Mouse (Mus musculus) CH12.LX (cell line): ENCODE measurements around the gene Dcbld1. TPM values are rescaled to one million over a fixed set of nuclear protein-coding genes. Genes with fewer than 3 reads are reported as not detected.

ENCODE experiments used
- DNase-seq: peaks from one replicate; pipeline ENCODE4 v3.0.0-alpha.2; 2013; ENCODE audit errors: extremely low read depth
- H3K27ac ChIP-seq: 2 replicates; pipeline ENCODE4 v1.5.1; 2012; ENCODE audit warnings: low read depth, mild to moderate bottlenecking, control low read depth, moderate library complexity; ENCODE audit not compliant: insufficient read depth
- H3K27me3 ChIP-seq: replicated peaks from 2 replicates; pipeline ENCODE3; 2012; ENCODE audit warnings: inconsistent platforms
- H3K36me3 ChIP-seq, 2 experiments: replicated peaks in 1 of 2; 2 replicates each; pipeline versions ENCODE3 to v1.6.1; 2012; ENCODE audit warnings: inconsistent platforms in 1 of 2, low read length in 1 of 2, mild to moderate bottlenecking in 1 of 2, mixed read lengths in 1 of 2, moderate library complexity in 1 of 2; ENCODE audit not compliant: control insufficient read depth in 1 of 2, insufficient read depth in 1 of 2
- H3K4me1 ChIP-seq, 2 experiments: 2 replicates each; pipeline ENCODE4 v1.6.1; 2012; ENCODE audit warnings: inconsistent platforms in 1 of 2, moderate library complexity in 1 of 2; ENCODE audit not compliant: insufficient read depth in 2 of 2, control insufficient read depth in 1 of 2
- H3K4me2 ChIP-seq: 2 replicates; pipeline ENCODE4 v1.6.1; 2012; ENCODE audit warnings: low read depth, mild to moderate bottlenecking, control low read depth; ENCODE audit not compliant: poor library complexity, insufficient read depth, severe bottlenecking
- H3K4me3 ChIP-seq, 3 experiments: fragments of 150-350 bp in 1 of 3; sonication (generic) in 1 of 3; replicated peaks in 1 of 3; 2 replicates each; pipeline versions ENCODE3 to v1.5.1; 2011 to 2012; ENCODE audit warnings: low read depth in 2 of 3, low read length in 2 of 3, mild to moderate bottlenecking in 2 of 3, moderate library complexity in 2 of 3, control low read depth in 1 of 3, improper control_type of control experiment in 1 of 3, inconsistent platforms in 1 of 3, mixed read lengths in 1 of 3; ENCODE audit not compliant: poor library complexity in 1 of 3
- H3K79me2 ChIP-seq: replicated peaks from 2 replicates; pipeline ENCODE4 v1.6.1; 2012; ENCODE audit warnings: mild to moderate bottlenecking, moderate library complexity; ENCODE audit not compliant: control insufficient read depth, poor library complexity, insufficient read depth, severe bottlenecking; ENCODE audit errors: extremely low read depth
- H3K9ac ChIP-seq: 2 replicates; pipeline ENCODE4 v1.6.1; 2012; ENCODE audit warnings: low read depth, mild to moderate bottlenecking, control low read depth, moderate library complexity; ENCODE audit not compliant: insufficient read depth
- H3K9me3 ChIP-seq: replicated peaks from 2 replicates; pipeline ENCODE3; 2012; ENCODE audit warnings: low read length, inconsistent platforms, mixed read lengths
- BHLHE40 ChIP-seq: IDR thresholded peaks from 2 replicates; pipeline ENCODE4 v1.6.1; 2011; ENCODE audit warnings: mild to moderate bottlenecking, low read depth, low read length, improper control_type of control experiment
- CHD2 ChIP-seq: IDR thresholded peaks from 2 replicates; pipeline ENCODE4 v1.6.1; 2011; ENCODE audit warnings: low read length, improper control_type of control experiment
- CTCF ChIP-seq, 2 experiments: IDR thresholded peaks in 1 of 2; conservative IDR thresholded peaks in 1 of 2; 2 replicates each; pipeline ENCODE4 v1.5.1; 2011 to 2012; ENCODE audit warnings: low read depth in 2 of 2, low read length in 2 of 2, improper control_type of control experiment in 1 of 2, inconsistent platforms in 1 of 2, mild to moderate bottlenecking in 1 of 2, moderate library complexity in 1 of 2
- E2F4 ChIP-seq: IDR thresholded peaks from 2 replicates; pipeline ENCODE4 v1.6.1; 2011; ENCODE audit warnings: low read depth, low read length, improper control_type of control experiment; ENCODE audit not compliant: insufficient replicate concordance
- ELF1 ChIP-seq: IDR thresholded peaks from 2 replicates; pipeline ENCODE4 v1.6.1; 2014; ENCODE audit warnings: low read depth, mild to moderate bottlenecking, inconsistent platforms, low read length, improper control_type of control experiment
- EP300 ChIP-seq: IDR thresholded peaks from 2 replicates; pipeline ENCODE4 v1.6.1; 2011; ENCODE audit warnings: low read length, improper control_type of control experiment
- ETS1 ChIP-seq: conservative IDR thresholded peaks from 2 replicates; pipeline ENCODE4 v1.6.1; 2012; ENCODE audit warnings: low read depth, mild to moderate bottlenecking, inconsistent platforms, low read length, improper control_type of control experiment, moderate library complexity
- GABPA ChIP-seq: IDR thresholded peaks from 2 replicates; pipeline ENCODE4 v1.6.1; 2012; ENCODE audit warnings: low read depth, low read length, improper control_type of control experiment, inconsistent platforms; ENCODE audit not compliant: insufficient replicate concordance
- HCFC1 ChIP-seq: IDR thresholded peaks from 2 replicates; pipeline ENCODE4 v1.6.1; 2012; ENCODE audit warnings: low read depth, mild to moderate bottlenecking, inconsistent platforms, low read length, improper control_type of control experiment
- IRF4 ChIP-seq: IDR thresholded peaks from 2 replicates; pipeline ENCODE4 v1.6.1; 2014; ENCODE audit warnings: low read depth, mild to moderate bottlenecking, inconsistent platforms, low read length, improper control_type of control experiment
- JUN ChIP-seq: IDR thresholded peaks from 2 replicates; pipeline ENCODE4 v1.6.1; 2011; ENCODE audit warnings: low read depth, mild to moderate bottlenecking, low read length, improper control_type of control experiment, moderate library complexity; ENCODE audit not compliant: insufficient read depth
- KAT2A ChIP-seq: IDR thresholded peaks from 2 replicates; pipeline ENCODE4 v1.6.1; 2012; ENCODE audit warnings: low read length, improper control_type of control experiment, inconsistent platforms; ENCODE audit not compliant: insufficient replicate concordance
- MAFK ChIP-seq: IDR thresholded peaks from 2 replicates; pipeline ENCODE4 v1.6.1; 2011; ENCODE audit warnings: low read length, improper control_type of control experiment; ENCODE audit not compliant: insufficient replicate concordance
- MAZ ChIP-seq: IDR thresholded peaks from 2 replicates; pipeline ENCODE4 v1.6.1; 2012; ENCODE audit warnings: low read depth, mild to moderate bottlenecking, inconsistent platforms, low read length, improper control_type of control experiment, moderate library complexity
- MEF2A ChIP-seq: IDR thresholded peaks from 2 replicates; pipeline ENCODE4 v1.6.1; 2014; ENCODE audit warnings: low read depth, mild to moderate bottlenecking, inconsistent platforms, low read length, improper control_type of control experiment, borderline replicate concordance
- MYC ChIP-seq: IDR thresholded peaks from 2 replicates; pipeline ENCODE4 v1.6.1; 2011; ENCODE audit warnings: low read depth, mild to moderate bottlenecking, improper control_type of control experiment, low read length
- NELFE ChIP-seq: IDR thresholded peaks from 2 replicates; pipeline ENCODE4 v1.6.1; 2011; ENCODE audit warnings: low read depth, low read length, improper control_type of control experiment
- POLR2AphosphoS2 ChIP-seq: IDR thresholded peaks from 2 replicates; pipeline ENCODE4 v1.6.1; 2011; ENCODE audit warnings: low read depth, low read length, improper control_type of control experiment
- SMC3 ChIP-seq: IDR thresholded peaks from 2 replicates; pipeline ENCODE4 v1.6.1; 2011; ENCODE audit warnings: low read depth, low read length, improper control_type of control experiment
- TBP ChIP-seq: conservative IDR thresholded peaks from 2 replicates; pipeline ENCODE4 v1.6.1; 2011; ENCODE audit warnings: low read depth, low read length, improper control_type of control experiment
- TCF12 ChIP-seq: IDR thresholded peaks from 2 replicates; pipeline ENCODE4 v1.6.1; 2014; ENCODE audit warnings: low read depth, mild to moderate bottlenecking, inconsistent platforms, low read length, improper control_type of control experiment
- USF1 ChIP-seq: IDR thresholded peaks from 2 replicates; pipeline ENCODE4 v1.6.1; 2014; ENCODE audit warnings: low read depth, mild to moderate bottlenecking, inconsistent platforms, low read length, improper control_type of control experiment
- USF2 ChIP-seq: conservative IDR thresholded peaks from 2 replicates; pipeline ENCODE4 v1.6.1; 2011; ENCODE audit warnings: low read depth, low read length, improper control_type of control experiment
- ZC3H11A ChIP-seq: IDR thresholded peaks from 2 replicates; pipeline ENCODE4 v1.6.1; 2012; ENCODE audit warnings: low read depth, mild to moderate bottlenecking, inconsistent platforms, low read length, improper control_type of control experiment
- ZMIZ1 ChIP-seq: IDR thresholded peaks from 2 replicates; pipeline ENCODE4 v1.6.1; 2012; ENCODE audit warnings: low read depth, mild to moderate bottlenecking, inconsistent platforms, low read length, improper control_type of control experiment
- ZNF384 ChIP-seq: IDR thresholded peaks from 2 replicates; pipeline ENCODE4 v1.6.1; 2012; ENCODE audit warnings: low read depth, low read length, improper control_type of control experiment, inconsistent platforms
- dilution Hi-C: fragments of 300-500 bp; cut with MboI; formaldehyde crosslinking; loops from 2 replicates; pipeline ENCODE4 v1.14.3; 2020; ENCODE audit warnings: low sequenced_read_pairs; ENCODE audit not compliant: extremely low pct_unique_long_range_greater_than_20kb, extremely low pct_ligation_motif_present
- in situ Hi-C: fragments of 300-500 bp; cut with MboI; formaldehyde crosslinking; loops from 3 replicates; pipeline ENCODE4 v1.14.3; 2019; ENCODE audit warnings: low sequenced_read_pairs, low pct_ligation_motif_present, low pct_unique_long_range_greater_than_20kb, mixed read lengths
- polyA plus RNA-seq: library from polyadenylated mRNA; unstranded; fragments of >175 nt; gene quantifications from 2 replicates; pipeline ENCODE4 v1.2.1, GENCODE M21; 2012; ENCODE audit warnings: low read depth; ENCODE audit not compliant: insufficient read length
- total RNA-seq, 2 experiments: library from RNA; depleted of rRNA; stranded (reverse); fragments of 300-350 nt in 1 of 2; fragments of >200 nt in 1 of 2; gene quantifications; 2 replicates each; pipeline ENCODE4 v1.2.3; 2012 to 2014

The Dcbld1 gene
- total and polyA plus RNA-seq, 3 experiments = 0.93 to 3.5 (median 2.7) TPM

GRCm38 (mm10) chr10:52360862-52361609, 127.6 kb downstream of the Dcbld1 start:
- Histone ChIP-seq H3K27ac (no peak overlapping the region), H3K4me3 (no peak overlapping the region), H3K36me3 (peaks cover 2 to 39% of the 10 kb centered on the region in 2 experiments), H3K9me3 (no peaks in the 10 kb centered on the region)
- in situ Hi-C loops = no loop called here
- DNase-seq = no peak
- TF ChIP-seq E2F4 (no peak), ZC3H11A (no peak), IRF4 (no peak), MAZ (no peak), NELFE (no peak), ZMIZ1 (no peak), MYC (no peak), GABPA (no peak), TBP (no peak), MAFK (no peak), TCF12 (no peak), EP300 (no peak), ZNF384 (no peak), POLR2AphosphoS2 (no peak), USF2 (no peak), BHLHE40 (no peak), SMC3 (no peak)
- TF ChIP-seq, all 38 proteins: peak for 0
- no peaks in the 10 kb centered on the region; the same call in 1 of the 2 replicates for H3K79me2 ChIP-seq
- H3K4me1 ChIP-seq = peaks cover 0 to 6% of the 10 kb centered on the region in 2 experiments; a peak in 2 of 4 replicates
- dilution Hi-C loops = no loop called here
- H3K9ac ChIP-seq = no peak overlapping the region
- no peaks in the 10 kb centered on the region for H3K27me3 ChIP-seq
- H3K4me2 ChIP-seq = no peak overlapping the region

DNA sequence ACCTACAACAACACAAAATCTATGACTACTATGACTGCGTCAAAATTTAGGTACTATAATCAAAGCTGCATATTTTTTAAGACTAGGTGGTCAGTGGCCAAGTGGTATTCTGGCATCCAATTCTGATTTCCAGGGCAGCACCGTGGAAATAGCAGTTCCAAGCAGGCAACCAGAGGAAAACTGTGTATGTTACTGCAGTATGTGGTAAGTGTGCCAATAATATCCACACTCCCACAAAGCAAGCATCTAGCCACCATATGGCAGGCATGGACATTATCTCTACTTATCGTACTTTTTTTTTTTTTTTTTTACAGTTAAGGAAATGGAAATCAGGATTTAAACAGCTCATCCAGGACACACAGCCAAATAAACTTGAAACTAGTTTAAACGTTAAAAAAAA, 135.0 kb downstream of the Dcbld1 start:
- dilution Hi-C loops = no loop called here

More for the DNA sequence above, 135.0 kb downstream of the Dcbld1 start:
- Histone ChIP-seq H3K9me3 (no peaks in the 10 kb centered on the region), H3K4me2 (no peak overlapping the region)
- DNase-seq = no peak
- no peak for TF ChIP-seq GABPA
- TF ChIP-seq MAZ = no peak
- TF ChIP-seq MEF2A = no peak
- TF ChIP-seq TBP = no peak
- no peak for TF ChIP-seq USF2
- TF ChIP-seq ETS1 = no peak
- no peak for TF ChIP-seq BHLHE40
- TF ChIP-seq USF1 = no peak
- no peak for TF ChIP-seq HCFC1
- no peak for TF ChIP-seq JUN
- TF ChIP-seq KAT2A = no peak
- no peak for TF ChIP-seq CHD2
- TF ChIP-seq CTCF (conservative IDR thresholded peaks at IDR 0.05 in 1 of 2, IDR thresholded peaks at IDR 0.05 in 1 of 2; ENCODE audit: low read depth in 2 of 2, low read length in 2 of 2) = no peak
- no peak for TF ChIP-seq ELF1
- no peak for TF ChIP-seq E2F4
- TF ChIP-seq TCF12 = no peak
- TF ChIP-seq, all 38 proteins: peak for 0
- Histone ChIP-seq H3K36me3 (peaks cover 2 to 17% of the 10 kb centered on the region in 2 experiments), H3K4me1 (peaks cover 0 to 23% of the 10 kb centered on the region in 2 experiments; a peak in 2 of 4 replicates), H3K9ac (no peak overlapping the region), H3K79me2 (peaks cover 9% of the 10 kb centered on the region), H3K4me3 (no peak overlapping the region), H3K27me3 (no peaks in the 10 kb centered on the region), H3K27ac (no peak overlapping the region)
- in situ Hi-C loops = no loop called here
